26 mouse cellular contexts compared by ENCODE assay signal in the genomic region with DNA sequence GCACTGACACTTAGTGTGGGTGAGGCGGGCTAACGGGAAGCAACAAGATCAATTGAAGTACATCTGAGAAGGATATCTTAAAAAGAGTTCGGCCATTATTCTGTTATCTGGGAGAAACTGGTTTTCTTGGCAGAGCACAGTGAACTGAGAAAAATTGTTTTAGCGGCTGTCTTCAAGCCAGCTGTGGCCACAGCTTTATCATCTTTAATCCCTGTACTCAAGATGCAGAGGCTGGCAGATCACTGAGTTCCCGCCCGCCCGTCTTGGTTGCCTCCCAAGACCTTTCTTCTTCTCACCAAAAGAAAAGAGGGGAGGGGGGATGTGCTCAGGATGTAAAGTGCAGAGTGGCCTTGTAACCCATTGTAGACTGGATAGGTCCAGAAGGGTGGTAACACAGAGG. TPM values are rescaled to one million over a fixed set of nuclear protein-coding genes. Genes with fewer than 3 reads are reported as not detected.
DNase-seq lines count a peak whose midpoint lies in the region; ATAC-seq and TF ChIP-seq lines count a peak whose summit lies in the region.
"Had no signal": no experiment of that assay in that cellular context is flagged by ENCODE, and none has a peak within 500 bp of the region (broad histone marks: within the 10 kb centered on the region; RNA-seq: fewer than 3 reads in every experiment).

No protein-coding gene starts in this region.

- ATAC-seq in megakaryocyte progenitor cell, adult 5-6 weeks (replicated peaks; ENCODE audit: poor library complexity): peak; percentile 57
- peak; percentile 63 for ATAC-seq in megakaryocyte-erythroid progenitor cell, adult 5-6 weeks (replicated peaks; ENCODE audit: low FRiP score, low TSS enrichment, poor library complexity, severe bottlenecking)
- ATAC-seq: activated CD4-positive, CD25-positive, alpha-beta regulatory T cell, adult 4 months; CD4-positive, CD25-positive, alpha-beta regulatory T cell, adult 4 months; Patski had no signal

- TF ChIP-seq RAD21 in MEL (IDR thresholded peaks at IDR 0.05; ENCODE audit: low read depth, low read length): no peak

- H3K9me3 ChIP-seq in MEL (replicated peaks; ENCODE audit: insufficient read depth, low read length): no peaks in the 10 kb centered on the region
- H3K9me3 ChIP-seq: G1E had no signal

- no peak overlapping the region for H3K9ac ChIP-seq in MEL (ENCODE audit: control insufficient read depth, low read depth, low read length, poor library complexity, severe bottlenecking)

- no peak for TF ChIP-seq CTCF in MEL (IDR thresholded peaks at IDR 0.05 in 2 of 3, conservative IDR thresholded peaks at IDR 0.05 in 1 of 3; ENCODE audit: control insufficient read depth in 1 of 3, insufficient read depth in 1 of 3, low read depth in 2 of 3, low read length in 3 of 3, poor library complexity in 1 of 3, severe bottlenecking in 1 of 3)

- no peaks in the 10 kb centered on the region for H3K27me3 ChIP-seq in MEL (ENCODE audit: control insufficient read depth in 1 of 2, insufficient read depth in 2 of 2, low read length in 2 of 2)
- H3K27me3 ChIP-seq: CH12.LX, Patski had no signal

- peaks cover 0 to 2% of the 10 kb centered on the region in 2 experiments; a peak in 1 of 4 replicates for H3K36me3 ChIP-seq in MEL (ENCODE audit: control insufficient read depth in 1 of 2, insufficient read depth in 2 of 2, low read length in 2 of 2)

- H3K79me2 ChIP-seq in MEL (ENCODE audit: control insufficient read depth, insufficient read depth, low read length, poor library complexity): no peaks in the 10 kb centered on the region

- TF ChIP-seq POLR2A in MEL (IDR thresholded peaks at IDR 0.05; ENCODE audit: control insufficient read depth in 1 of 2, insufficient read depth in 1 of 2, low read depth in 1 of 2, low read length in 2 of 2, poor library complexity in 1 of 2): no peak

- DNase-seq in testis, postnatal 14 days (ENCODE audit: low spot score): peak; percentile 51
- DNase-seq in testis, postnatal 10 days (ENCODE audit: low spot score): no peak
- DNase-seq in MEL (ENCODE audit: low read depth, low spot score): peak; percentile 9
- DNase-seq in frontal cortex, postnatal 36 days (ENCODE audit: low spot score in 2 of 2): no peak
- no peak for DNase-seq in cerebellum, adult 9-11 months
- no peak for DNase-seq in adrenal gland, adult (ENCODE audit: inconsistent age in 2 of 2, low spot score in 1 of 2)
- DNase-seq: adrenal gland, adult 2 months; adrenal gland, adult 8-10 months; adrenal gland, postnatal 10 days; adrenal gland, postnatal 14 days; adrenal gland, postnatal 25 days; adrenal gland, postnatal 36 days; B cell, adult 2 months; cerebellum, adult 11 months; cerebellum, adult 11-12 months; cerebellum, adult 18-20 months; cerebellum, adult 2 months had no signal

- TF ChIP-seq EP300 in MEL (IDR thresholded peaks at IDR 0.05; ENCODE audit: low read depth in 1 of 2, low read length in 2 of 2): 0 out of 4 replicates have a peak, but pooled peaks of 1 of the 2 experiments have one; percentile 5

- no peak overlapping the region for H3K27ac ChIP-seq in MEL (ENCODE audit: control insufficient read depth, low read depth, low read length)

- H3K4me3 ChIP-seq in MEL (ENCODE audit: control insufficient read depth in 1 of 2, insufficient read depth in 1 of 2, low read depth in 2 of 2, low read length in 2 of 2): no peak overlapping the region

- H3K4me1 ChIP-seq in MEL (ENCODE audit: control insufficient read depth in 1 of 2, insufficient read depth in 2 of 2, low read length in 2 of 2): no peaks in the 10 kb centered on the region

TF ChIP-seq in MEL, 35 proteins besides CTCF, POLR2A, EP300 and RAD21:
- TF ChIP-seq RCOR1 (IDR thresholded peaks at IDR 0.05; ENCODE audit: low read depth, low read length) (no peak), CHD2 (IDR thresholded peaks at IDR 0.05; ENCODE audit: low read length) (no peak), MXI1 (IDR thresholded peaks at IDR 0.05; ENCODE audit: low read depth, low read length) (no peak)

RNA-seq across cellular contexts. Expression of gene Hcar2, which starts 48.4 kb away (rescaled TPM):
- not detected in 2 replicates for total RNA-seq in MEL (2012; rRNA removed)
- not detected for polyA plus RNA-seq in MEL (2012; ENCODE audit: insufficient read depth in 1 of 2, insufficient read length in 2 of 2, low read depth in 1 of 2, low replicate concordance in 2 of 2, missing spikeins in 1 of 2)
- 2.7 and 11.6 TPM in 2 replicates for total RNA-seq in megakaryocyte progenitor cell, adult 5-6 weeks (2015)
- 1.3 and 4.0 TPM in 2 replicates for total RNA-seq in megakaryocyte progenitor cell, adult 5-6 weeks (2017)
- not detected in 2 replicates for total RNA-seq in megakaryocyte-erythroid progenitor cell, adult 5-6 weeks (2014; fragmentation: Nextera tagmentation)
- total RNA-seq in megakaryocyte-erythroid progenitor cell, adult 5-6 weeks (2017): not detected in 2 replicates
- total RNA-seq: CH12.LX, ES-E14 had no signal
- polyA plus RNA-seq: activated CD4-positive, CD25-positive, alpha-beta regulatory T cell, adult 4 months; C2C12; G1E; Patski had no signal

Comparison
In these comparisons a context has a peak if more than half of its experiments do, and no peak if none do; other contexts are left out.
1. DNase-seq: peak in testis, postnatal 14 days (single experiment) and MEL (single experiment); none in testis, postnatal 10 days (single experiment), frontal cortex, postnatal 36 days (0 of 2), cerebellum, adult 9-11 months (single experiment) and adrenal gland, adult (0 of 2).